Mouse (Mus musculus): Measurements from ENCODE around the gene Ulk4.

GRCm38 (mm10) chr9:121321118-121321517, 44.1 kb upstream of the Ulk4 start:
- TF ChIP-seq POLR2A (IDR thresholded peaks at IDR 0.05; ENCODE audit: control insufficient read depth, extremely low read depth, insufficient read depth, low read length, poor library complexity): no peak
- no peak for TF ChIP-seq CTCF (IDR thresholded peaks at IDR 0.05; ENCODE audit: borderline replicate concordance, control insufficient read depth, extremely low read depth, insufficient read depth, low read length, poor library complexity)

Measured in thymus, adult 2 months (tissue).